Mouse (Mus musculus) gastrocnemius, postnatal 36 days (tissue): ENCODE measurements around the gene Kat5. TPM values are rescaled to one million over a fixed set of nuclear protein-coding genes. Genes with fewer than 3 reads are reported as not detected.

Experiments
- DNase-seq, 2 experiments: peaks; one replicate each; pipeline ENCODE4 v3.0.0; 2022
- intact Hi-C: fragments of 180-260 bp; cut with DNase I; formaldehyde crosslinking; loops from one replicate; pipeline ENCODE4 v1.15.1; 2025
- total RNA-seq, 2 experiments: library from RNA; stranded (reverse); gene quantifications; 2 replicates each; pipeline ENCODE4 v1.2.3; 2021

Gene Kat5
- total RNA-seq, 2 experiments from 2014 or later, result 23.3 to 25.4 TPM

- no peak for DNase-seq
- intact Hi-C loops, result no loop called here
Observed at GRCm38 (mm10) chr19:5632120-5632519, 22.1 kb upstream of the Kat5 start.

DNA sequence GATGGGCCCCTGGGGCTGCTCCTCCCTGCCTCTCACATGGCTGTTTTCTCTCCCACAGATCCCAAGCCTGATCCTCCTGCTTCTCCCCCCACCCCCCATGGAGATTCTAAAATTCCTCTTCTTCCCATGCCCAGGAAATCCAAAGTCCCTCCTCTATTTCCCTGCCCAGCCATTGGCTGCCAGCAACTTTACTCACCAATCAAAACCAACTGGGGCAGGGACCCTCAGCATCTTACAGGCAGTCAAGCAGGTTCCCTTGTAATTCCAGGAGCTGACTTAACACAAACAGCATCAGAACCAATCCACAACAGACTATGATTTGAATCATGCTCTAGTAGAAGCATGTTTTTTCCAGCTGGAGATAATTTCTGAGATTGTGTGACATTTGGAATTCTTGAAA, 19.9 kb upstream of the Kat5 start:
- no peak for DNase-seq
- intact Hi-C loops, result no loop called here

GRCm38 (mm10) chr19:5625311-5625710, 15.3 kb upstream of the Kat5 start:
- intact Hi-C loops, result no loop called here
- no peak for DNase-seq

- no peak for DNase-seq
- intact Hi-C loops, result no loop called here
Observed at GRCm38 (mm10) chr19:5621884-5622283, 11.8 kb upstream of the Kat5 start.

DNA sequence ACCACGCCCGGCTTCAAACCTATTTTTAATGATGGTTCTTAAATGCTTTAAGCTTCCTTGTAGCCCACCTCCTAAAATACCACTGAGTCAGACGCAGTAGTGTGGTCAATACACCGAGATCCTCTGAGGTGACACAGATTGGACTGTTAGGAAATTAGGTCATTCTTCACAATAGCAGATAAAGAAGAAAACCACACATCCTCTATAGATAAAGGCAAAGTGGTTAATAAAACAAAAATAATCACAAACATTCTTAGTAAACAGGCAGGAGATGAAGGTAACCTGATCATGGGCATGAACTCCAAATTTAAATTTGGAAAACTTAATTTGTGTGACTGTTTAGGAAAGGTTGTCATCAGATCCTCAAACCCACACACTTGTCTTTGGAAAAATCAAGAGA, 10.0 kb upstream of the Kat5 start:
- DNase-seq, result no peak

GRCm38 (mm10) chr19:5614953-5615352, 4.9 kb upstream of the Kat5 start:
- intact Hi-C loops, result no loop called here

More for the DNA sequence above, 10.0 kb upstream of the Kat5 start:
- intact Hi-C loops, result no loop called here

GRCm38 (mm10) chr19:5612762-5613411, 2.9 kb upstream of the Kat5 start:
- intact Hi-C loops, result no loop called here

More at GRCm38 (mm10) chr19:5614953-5615352, 4.9 kb upstream of the Kat5 start:
- DNase-seq, result no peak

DNA sequence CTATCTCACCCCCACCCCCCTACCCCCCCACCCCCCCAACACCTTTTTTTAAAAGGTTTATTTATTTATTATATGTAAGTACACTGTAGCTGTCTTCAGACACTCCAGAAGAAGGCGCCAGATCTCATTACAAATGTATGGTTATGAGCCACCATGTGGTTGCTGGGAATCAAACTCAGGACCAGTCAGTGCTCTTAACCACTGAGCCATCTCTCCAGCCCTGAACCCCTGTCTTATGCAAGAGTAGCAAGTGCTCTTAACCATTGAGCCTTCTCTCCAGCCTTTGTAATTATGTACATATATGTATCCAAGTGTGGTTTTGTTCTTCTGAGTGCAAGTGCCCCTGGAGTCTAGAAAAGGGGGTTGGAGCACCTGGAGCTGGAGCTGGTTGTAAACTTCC, 1.9 kb upstream of the Kat5 start:
- no peak for DNase-seq
- intact Hi-C loops, result no loop called here

More at GRCm38 (mm10) chr19:5612762-5613411, 2.9 kb upstream of the Kat5 start:
- DNase-seq, result no peak

- no peak for DNase-seq
- intact Hi-C loops, result no loop called here
Observed at GRCm38 (mm10) chr19:5609171-5609546, 878 bp downstream of the Kat5 start.

DNA sequence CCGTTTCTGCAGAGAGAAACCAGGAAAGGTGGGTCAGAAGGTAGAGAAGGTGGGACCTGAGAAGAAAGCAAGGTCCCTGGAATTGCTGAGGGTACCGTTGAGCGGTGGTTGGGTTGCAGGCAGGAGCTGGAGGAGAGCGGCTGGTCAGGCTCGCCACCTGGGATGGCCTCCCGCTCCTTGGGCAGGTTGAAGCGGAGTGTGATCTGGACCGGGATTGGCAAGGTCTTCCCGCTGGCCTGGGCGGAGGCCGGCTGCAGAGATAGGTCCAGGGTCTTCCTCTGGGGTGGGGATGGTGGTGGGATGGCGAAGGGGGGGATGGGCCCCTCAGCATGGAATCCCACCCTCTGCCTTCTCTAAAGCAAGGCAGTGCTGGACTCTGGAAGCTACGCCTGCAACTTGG, 1.3 kb downstream of the Kat5 start:
- DNase-seq, result no peak
- intact Hi-C loops, result no loop called here

DNA sequence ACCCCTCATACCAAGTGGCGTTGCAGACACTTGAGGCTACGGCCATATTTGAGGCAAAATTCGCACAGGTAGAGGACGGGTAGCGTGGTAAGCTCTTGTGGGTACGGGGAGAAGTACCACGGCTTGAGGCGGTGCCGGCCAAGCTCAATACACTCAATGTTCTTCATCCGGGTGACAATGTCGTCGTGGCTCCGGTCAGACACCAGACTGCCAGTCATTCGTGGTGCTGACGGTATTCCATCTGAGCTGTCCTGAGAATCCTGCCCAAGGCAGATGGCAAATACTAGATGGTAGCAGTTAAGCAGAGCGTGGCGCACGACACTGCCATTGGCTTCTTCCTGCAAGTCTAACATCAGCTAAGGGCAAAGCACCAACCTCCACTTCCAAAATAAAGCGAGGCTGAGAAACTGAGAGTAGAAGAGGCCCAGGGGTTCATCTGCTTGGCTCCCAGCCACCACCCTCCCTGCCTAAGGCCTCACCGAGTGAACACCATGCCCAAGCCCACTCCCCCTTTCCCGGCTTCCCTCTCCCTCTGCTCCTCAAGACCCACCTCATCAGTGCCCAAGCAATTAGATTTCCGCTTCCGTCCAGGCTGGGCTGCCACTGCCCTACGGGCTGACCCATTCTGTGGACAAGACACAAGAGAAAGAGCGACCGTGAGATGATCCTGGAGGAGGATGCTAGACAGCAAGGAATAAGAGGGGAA, 2.2 kb downstream of the Kat5 start:
- no peak for DNase-seq
- intact Hi-C loops, result no loop called here

- intact Hi-C loops, result no loop called here
- DNase-seq, result no peak
Observed at GRCm38 (mm10) chr19:5606196-5606595, 3.8 kb downstream of the Kat5 start.

DNA sequence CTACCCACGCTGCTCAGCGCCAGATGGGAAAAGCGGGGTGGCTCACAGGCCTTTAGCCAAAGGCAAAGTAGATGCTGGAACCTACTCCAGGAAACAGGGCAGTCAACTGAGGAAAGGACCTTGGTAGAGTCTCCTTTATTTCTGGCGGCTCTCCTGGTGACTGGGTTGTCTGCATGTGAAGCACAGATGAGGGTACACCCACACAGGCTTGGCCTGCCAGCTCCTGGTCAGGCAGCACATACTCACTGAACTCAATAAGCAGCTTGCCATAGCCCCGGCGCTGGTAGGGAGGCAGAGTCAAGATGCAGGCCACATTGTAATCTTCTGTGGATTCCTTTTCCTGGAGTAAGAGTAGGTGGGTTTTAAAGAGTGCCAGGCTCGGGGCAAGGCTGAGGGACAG, 4.9 kb downstream of the Kat5 start:
- intact Hi-C loops, result no loop called here
- no peak for DNase-seq

DNA sequence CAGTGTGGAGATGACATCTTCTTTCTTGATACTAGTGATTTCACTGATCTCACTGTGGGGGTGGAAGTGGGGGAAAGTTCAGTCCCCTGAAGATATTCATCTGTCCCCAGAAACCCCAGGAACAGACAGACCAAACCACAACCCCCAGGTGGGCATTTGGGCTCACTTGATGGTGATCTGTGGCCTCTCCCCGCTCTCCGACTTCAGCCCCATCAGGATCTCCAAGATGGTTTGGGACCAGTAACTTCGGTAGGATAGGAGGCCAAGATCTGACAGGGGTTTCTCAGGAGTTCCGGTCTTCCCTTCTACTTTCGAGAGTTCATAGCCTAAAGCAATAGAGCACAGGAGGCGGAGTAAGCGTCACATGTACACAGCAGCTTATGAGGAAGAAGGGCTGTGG, 6.4 kb downstream of the Kat5 start:
- intact Hi-C loops, result no loop called here
- no peak for DNase-seq

- intact Hi-C loops, result no loop called here
- DNase-seq, result peak; percentile 42 to 46
Observed at GRCm38 (mm10) chr19:5601752-5602541, 8.1 kb downstream of the Kat5 start, which contains the start of gene Rnaseh2c. Gene Rnaseh2c (plus strand): TSS chr19:5601873.

DNA sequence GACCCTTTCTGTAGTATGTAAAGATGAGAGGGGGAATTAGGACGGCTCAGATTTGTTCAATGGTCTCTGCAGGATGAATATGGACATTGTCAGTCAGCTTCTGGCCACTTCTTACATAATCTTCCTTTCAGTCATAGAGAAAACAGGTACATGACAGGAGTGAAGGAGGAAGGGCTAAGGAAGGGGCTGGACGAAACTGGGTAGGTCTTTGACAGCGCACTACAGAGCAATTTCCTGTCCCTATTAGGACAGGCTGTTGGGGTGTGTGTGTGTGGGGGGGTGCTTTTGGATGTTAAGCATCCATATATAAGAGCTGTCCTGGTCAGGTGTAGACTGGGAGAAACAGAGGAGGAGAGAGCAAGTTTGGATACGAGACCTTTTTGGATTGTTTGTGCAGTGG, 10.8 kb downstream of the Kat5 start:
- no peak for DNase-seq
- intact Hi-C loops, result no loop called here

GRCm38 (mm10) chr19:5591888-5592287, 18.1 kb downstream of the Kat5 start:
- intact Hi-C loops, result no loop called here
- no peak for DNase-seq

DNA sequence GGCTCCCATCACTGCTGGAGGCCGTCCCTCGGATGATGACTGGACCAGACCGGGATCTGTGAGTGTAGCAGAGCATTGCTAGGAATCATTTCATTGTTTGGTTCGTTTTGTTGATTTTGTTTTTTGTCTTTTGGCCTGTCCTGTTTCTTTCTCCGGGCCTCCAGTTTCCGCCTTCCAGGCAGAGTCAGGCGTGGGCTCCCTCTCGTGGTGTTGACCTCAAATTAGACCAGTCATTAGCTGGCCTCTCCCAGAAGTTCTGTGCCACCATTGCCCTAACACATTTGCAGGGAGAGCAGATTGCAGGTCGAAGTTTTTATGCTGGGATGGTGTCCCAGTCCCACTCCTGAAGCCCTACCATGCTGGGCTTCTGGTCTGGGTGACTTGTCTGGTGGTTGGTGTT, 20.9 kb downstream of the Kat5 start:
- no peak for DNase-seq
- intact Hi-C loops, result no loop called here

DNA sequence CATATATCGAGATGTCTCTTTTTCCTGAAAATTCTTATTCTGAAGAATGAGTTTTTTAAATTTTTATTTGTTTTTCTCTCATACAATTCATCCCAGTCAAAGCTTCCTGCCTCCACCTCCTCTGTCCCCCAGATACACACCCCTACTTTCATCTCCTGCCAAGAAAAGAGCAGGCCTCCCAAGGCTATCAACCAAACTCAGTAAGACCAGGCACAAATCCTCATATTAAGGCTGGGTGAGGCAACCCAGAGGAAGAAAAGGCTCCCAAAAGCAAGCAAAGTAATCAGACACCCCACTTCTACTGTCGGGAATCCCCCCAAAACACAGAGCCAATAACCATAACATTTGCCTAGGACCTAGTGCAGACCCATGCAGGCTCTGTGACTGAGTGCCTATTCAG, 28.0 kb downstream of the Kat5 start:
- intact Hi-C loops, result no loop called here
- DNase-seq, result no peak

- DNase-seq, result no peak
- intact Hi-C loops, result no loop called here
Observed at GRCm38 (mm10) chr19:5580776-5581175, 29.3 kb downstream of the Kat5 start.

DNA sequence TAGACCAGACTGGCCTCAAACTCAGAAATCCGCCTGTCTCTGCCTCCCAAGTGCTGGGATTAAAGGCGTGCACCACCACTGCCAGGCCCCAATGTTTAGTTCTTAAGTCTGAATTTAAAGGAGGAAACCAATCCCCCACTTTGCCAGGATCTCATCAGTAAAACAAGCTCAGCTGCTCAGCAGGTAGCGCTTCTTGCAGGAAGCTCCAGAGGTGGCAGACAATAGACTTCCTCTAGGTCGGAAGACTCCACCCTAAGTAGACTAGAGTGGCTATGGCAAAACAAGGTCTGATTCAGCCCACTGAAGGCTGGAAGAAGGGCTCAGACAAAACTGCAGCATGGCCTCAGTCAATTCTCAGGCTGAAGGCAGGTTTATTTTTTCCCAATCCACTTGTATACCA, 30.1 kb downstream of the Kat5 start:
- DNase-seq, result no peak
- intact Hi-C loops, result no loop called here

DNA sequence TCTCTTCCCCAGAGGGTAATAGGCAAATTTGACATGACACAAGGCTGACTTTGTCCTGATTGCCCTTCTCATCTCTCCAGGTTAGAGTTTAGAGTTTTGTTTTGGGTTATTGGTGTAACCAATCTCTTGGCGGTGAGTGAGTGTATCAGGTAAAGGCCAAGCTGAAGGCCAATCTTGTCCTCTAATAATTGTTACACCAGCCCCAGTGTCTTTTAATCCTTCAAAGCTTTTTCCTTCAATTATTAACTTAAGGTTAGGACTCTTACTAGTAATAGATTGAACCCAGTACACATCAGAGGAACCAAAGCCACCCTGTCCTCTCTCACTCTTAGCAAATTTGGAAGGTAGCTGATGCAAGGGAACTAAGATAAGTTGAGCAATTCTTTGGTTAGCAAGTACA, 34.7 kb downstream of the Kat5 start:
- intact Hi-C loops, result no loop called here
- DNase-seq, result no peak
